Mouse (Mus musculus) mesoderm, embryonic 11.5 days (tissue): Measurements from ENCODE around the gene Ybey.
A peak's percentile ranks its signal among the peaks of the same experiment; 100 is the strongest.

Experiments used
- DNase-seq: peaks from one replicate; pipeline ENCODE4 v3.0.0-alpha.2; 2012; ENCODE audit warnings: low read depth, low spot score

The Ybey gene

DNA sequence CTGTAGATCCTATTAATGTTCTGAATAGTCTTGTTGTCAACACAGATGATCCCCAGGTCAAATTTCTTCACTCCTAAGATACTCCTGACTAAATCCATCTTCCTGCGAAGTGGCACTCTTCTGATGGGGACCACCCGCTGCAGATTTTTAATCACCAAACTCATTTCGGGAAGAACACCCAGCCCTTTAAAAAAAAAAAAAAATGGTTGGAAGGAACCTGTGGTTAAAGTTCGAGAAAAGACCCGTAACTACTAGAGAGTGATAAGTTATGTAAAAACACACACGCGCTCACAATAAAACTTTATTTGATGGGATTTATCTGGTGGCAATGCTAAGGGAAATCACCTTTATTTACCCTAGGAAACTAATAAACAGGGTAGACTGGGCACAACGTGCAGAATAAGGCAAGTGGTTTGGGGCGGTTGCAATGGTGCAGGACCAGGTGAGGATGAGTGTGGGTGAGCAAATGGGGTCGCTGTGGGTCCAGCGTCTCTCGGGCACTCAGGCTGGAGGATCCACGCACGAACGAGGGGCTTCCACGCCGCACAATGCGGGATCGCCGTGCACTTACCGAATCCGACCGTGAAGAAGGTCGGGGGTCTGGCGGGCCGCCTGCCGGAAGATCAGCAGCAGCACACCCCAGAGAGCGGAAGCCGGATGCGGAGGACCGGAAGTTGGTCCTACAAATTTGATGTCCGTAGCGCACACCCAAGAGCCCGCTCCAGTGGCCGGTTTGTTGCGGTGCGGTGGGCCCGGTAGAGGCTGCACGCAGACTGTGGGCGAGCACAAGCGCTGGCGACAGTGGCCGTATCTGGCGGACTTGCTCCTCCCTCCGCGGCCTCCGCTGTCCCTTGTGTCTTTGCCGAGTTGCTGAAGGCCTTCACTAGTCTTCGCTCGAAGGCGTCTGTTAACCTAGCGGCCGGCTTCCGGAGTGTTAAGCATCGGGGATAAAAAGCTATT is at the start of gene Ybey, which contains the start of gene Mcm3ap:
Gene Ybey, minus strand, starts transcription at position 912 of the 960 bp plus-strand sequence.
Gene Mcm3ap, plus strand, starts transcription at position 725 of the 960 bp plus-strand sequence.
- peak; percentile 95 for DNase-seq

DNA sequence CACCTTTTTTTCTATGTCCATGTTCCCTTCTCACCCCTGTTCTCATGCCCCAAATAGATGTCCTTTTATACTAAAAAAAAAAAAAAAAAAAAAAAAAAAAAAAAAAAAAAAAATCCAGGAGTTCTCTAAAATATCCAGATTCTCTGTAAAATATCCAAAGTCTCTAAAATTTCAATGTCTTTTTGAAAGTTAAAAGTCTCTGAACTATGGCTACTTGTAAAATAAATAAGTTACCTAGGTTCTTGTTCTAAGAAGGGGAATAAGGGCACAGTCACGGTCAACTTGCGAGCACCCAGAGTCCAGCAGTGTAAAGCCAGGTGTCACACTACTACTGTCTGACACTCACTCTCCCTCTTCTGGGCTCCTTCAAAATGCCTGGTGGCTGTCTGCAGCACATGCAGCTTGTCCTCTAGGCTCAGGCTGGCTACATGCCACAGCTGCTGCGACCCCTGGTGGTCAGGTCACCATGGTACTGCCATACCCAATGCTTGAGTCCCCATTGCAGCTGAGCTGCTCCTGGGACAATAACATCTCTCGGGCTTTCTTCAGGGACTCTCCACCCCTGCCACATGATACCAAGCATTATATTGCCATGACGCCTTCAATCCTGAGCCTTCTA is 44.2 kb upstream of the Ybey start:
- DNase-seq, result peak; percentile 88

DNA sequence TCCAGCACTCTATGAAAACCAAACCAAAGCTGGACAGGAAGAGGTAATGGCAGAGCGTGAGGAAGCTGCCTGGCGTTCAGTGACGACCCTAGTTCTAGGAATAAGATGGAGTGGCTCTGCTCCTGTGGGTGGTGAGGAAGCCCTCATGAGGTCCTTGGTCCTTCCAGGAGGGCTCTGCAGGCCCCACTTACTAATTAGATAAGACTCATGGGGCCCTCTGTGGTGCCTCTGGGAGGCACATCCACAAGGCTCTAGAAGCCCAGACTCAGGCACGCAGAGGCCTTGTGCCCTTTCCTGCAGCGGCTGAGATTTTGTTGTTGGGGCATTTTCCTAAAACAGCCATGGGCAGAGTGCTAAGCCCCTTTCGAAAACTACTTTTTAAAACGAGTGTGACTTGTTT is 37.0 kb upstream of the Ybey start:
- no peak for DNase-seq

DNA sequence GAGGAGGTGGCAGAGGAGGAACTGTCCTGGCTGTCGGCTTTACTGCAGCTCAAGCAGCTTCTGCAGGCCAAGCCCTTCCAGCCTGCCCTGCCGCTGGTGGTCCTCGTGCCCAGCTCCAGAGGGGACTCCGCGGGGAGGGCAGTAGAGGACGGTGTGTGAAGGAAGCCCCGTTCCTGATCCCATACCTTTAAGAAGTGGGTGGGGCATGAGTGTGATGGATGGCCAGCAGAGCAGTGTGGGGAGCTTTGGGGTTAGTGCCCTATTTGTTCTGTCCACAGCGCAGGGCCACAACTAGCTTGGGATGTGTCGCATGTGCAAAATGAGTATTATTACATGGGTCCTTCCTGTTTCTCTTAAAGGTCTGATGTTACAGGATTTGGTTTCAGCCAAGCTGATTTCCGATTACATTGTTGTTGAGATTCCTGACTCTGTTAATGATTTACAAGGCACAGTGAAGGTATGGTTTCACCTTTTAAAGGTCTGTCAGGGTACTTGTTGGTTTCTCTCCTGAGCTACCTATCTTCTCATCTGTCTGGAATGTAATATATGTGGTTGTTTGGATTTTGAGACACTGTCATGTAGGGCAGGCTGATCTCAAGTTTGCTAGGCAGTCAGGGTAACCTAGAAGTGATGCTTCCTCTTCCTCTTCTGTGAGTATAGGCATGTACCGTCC is 35.5 kb upstream of the Ybey start:
- DNase-seq, result no peak

DNA sequence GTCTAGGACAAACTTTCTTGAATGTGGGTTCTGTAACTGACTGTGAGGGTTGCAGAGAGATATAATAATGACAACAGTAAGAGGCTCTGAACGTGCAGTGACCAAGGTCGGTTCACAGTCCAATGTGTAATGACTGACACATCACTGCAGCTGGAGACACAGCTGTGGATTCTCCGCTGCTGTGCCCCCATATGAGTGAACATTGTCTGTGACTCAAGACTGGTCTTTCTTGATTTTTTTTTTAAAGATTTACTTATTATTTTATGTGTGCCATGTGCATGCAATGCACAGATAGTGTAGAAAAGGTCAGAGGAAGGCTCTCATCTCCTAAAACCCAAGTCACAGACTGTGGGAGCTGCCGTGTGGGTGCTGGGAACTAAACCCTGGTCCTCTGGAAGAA is 28.6 kb upstream of the Ybey start:
- no peak for DNase-seq

DNA sequence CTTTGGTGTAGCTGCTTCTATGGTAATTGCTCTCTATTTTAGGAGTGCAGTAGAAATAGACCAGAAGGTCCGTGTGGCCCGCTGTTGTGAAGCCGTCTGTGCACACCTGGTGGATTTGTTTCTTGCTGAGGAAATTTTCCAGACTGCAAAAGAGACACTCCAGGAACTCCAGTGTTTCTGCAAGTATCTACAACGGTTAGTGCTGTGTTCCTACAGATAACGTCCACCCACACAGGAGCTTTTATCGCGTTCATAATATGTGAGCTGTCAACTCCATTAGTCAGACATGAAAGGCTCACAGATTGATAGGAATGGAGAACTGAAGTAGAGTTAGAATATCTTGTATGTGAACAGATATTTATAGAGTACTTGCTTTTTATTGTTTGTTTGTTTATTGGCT is 27.5 kb upstream of the Ybey start:
- DNase-seq, result no peak

DNA sequence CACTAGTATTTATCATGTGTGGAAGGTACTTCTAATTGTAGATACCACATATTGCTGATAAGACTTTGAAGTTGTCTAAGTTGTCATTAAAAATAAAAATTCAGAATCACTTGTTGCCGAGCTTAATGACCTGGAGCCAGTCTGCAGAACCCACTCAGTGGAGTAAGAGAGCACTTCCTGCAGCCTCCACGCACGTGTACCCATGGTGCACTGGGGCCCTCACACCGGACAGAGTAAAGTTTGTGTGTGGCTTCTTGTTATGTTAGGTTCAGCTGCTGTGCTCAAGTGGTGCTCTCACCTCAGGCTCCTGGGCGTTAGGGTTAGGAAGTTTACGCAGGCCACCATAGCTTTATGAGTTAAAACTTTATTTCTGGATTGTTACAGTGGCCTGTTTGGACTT is 26.6 kb upstream of the Ybey start:
- no peak for DNase-seq

DNA sequence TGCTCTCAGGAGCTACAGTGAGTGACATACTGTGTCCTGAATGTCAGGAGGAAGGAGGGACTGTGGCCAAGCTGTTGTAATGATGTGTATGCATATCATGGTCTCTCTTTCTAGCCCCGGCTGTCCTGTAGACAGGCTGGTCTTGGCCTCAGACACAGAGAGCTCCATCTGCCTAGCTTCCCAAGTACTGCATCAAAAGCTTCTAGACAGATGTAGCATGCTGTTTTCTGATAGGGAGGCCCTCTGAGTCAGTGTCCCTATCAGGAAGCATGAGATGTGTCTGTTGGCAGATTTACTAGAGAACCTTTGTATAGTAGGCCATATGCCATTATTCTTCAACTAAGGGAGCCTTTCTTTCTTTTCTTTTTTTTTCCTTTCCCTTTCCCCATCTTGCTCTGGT is 24.6 kb upstream of the Ybey start:
- DNase-seq, result no peak

DNA sequence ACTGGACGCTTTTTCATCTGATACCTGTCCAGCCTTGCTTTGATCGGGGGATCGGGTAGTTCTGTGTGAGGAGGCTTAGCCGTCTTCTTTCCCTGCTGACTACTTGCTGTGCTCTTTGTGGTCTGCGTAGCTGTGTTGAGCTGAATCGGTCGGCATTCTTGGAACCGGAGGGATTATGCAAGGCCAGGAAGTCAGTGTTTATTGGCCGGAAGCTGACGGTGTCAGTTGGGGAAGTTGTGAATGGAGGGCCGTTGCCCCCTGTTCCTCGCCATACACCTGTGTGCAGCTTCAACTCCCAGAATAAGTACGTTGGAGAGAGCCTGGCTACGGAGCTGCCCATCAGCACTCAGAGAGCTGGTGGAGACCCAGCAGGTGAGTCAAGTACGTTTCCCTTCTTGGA is 20.3 kb upstream of the Ybey start:
- DNase-seq, result no peak

DNA sequence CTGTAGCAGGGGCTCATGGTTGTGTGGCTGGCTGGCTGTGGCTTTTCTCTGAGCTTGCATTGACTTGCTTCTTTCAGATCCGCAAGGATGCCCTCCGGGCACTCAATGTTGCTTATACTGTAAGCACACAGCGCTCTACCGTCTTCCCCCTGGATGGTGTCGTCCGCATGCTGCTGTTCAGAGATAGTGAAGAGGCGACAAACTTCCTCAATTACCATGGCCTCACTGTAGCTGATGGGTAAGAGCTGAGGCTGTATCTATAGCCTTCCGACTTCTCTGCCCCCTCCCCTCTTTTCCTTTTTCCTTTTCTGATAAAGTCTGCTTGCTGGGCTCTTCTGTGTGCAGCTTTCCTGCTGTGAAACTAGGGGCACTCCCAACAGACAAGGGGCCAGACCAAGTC is 19.4 kb upstream of the Ybey start:
- DNase-seq, result no peak

DNA sequence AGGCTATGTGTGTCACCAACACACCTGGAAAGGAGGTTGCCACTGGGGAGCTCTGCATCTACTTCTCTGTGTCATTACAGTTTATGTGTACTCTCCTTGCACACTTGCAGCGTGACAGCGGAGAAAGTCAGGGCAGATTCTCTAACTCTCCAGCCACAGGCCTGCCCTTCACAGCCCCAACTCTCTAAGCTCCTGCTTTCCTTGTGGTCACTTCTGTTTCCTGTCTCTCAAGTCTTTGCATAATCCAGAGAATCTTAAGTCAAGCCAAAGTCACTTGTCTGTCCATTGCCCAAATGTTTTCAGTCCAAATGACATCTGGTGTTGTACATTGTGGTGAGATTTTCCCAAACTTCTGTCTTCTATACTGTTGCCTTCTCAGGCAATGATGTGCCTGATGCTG is 17.4 kb upstream of the Ybey start:
- no peak for DNase-seq

DNA sequence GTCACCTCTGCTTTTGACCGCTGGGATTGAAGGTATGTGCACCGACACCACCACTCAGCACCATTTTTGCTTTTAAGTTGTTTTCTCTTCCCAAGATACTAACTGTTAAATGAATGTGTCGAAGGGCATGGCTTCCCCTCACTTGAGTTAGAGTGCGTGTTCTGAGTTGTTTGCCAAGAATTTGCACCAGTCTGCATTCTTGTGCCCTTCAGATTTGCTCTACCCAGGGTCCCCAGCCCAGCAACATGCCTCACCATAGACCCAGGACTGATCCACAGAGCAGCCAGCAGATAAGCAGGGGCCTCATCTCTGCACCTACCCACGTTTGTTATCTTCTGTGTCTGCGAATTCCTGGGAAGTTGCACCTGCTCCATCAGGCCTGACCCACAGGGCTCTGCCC is 12.6 kb upstream of the Ybey start:
- no peak for DNase-seq

DNA sequence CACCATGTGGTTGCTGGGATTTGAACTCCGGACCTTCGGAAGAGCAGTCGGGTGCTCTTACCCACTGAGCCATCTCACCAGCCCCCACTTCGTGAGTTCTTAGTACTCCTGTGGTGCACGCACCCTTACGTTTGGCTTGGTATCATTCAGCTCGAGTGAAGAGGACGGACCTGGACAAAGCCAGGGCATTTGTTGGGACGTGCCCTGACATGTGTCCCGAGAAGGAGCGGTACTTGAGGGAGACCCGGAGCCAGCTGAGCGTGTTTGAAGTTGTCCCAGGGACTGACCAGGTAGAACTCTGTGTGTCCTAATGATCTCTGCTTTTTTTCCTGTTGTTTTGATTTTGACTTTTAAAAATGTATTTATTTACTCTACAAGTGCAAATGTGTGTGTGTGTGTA is 11.9 kb upstream of the Ybey start:
- DNase-seq, result no peak

DNA sequence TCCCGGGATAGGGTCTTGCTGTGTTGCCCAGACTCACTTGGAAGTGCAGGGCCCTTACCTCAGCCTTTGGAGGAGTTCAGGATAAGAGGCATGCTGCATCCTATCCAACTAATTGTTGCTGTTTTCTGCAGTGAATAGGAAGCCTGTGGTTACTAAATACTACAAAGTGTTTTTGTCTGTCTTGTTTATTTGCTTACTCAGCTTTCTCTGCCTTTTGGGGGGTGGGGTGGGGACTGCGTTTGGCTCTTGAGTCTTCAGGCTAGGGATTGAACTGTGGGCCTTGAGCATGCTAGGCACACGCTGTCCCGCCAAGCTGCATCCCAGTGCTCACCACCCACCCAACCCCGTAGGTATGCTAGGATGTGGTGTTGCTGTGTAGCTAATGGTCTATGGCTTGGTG is 4.8 kb upstream of the Ybey start:
- DNase-seq, result no peak

DNA sequence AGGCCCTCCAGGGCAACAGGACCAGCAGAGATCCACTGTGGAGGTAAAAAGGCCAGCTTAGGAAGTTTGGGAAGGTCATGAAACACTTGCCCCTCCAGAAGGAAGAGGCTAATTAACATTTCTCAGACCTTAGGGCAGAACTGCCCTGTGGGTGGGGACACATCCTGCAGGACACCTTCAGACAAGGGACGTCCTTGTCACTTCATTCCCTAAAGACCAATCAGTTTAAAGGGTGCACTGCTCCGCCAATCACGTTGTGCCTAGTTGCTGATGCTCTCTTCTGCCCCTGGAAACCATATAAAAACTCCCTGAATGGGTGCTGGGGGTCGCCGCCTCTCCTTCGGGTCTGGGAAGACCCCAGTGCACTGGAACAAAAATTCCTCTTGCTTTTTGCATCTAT is 6.2 kb downstream of the Ybey start:
- no peak for DNase-seq

DNA sequence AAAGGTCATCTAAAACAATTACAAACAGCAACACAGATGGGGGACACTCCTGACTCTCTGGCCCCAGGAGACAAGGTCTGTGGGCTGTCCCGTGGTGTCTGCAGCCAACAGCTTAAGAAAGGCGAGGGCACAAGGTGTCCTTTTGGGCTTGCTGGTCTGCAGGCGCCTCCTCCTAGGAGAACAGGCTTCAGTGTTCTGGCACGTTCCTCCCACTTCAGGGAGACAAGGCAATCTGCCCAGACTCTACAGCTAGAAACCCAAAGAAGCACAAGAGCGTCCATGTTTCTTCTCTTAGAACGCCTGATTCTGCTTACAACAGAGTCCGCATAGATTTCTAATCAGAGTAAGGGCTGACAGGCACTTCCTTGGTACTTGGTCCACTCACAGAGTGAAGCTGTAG is 6.6 kb downstream of the Ybey start:
- no peak for DNase-seq

DNA sequence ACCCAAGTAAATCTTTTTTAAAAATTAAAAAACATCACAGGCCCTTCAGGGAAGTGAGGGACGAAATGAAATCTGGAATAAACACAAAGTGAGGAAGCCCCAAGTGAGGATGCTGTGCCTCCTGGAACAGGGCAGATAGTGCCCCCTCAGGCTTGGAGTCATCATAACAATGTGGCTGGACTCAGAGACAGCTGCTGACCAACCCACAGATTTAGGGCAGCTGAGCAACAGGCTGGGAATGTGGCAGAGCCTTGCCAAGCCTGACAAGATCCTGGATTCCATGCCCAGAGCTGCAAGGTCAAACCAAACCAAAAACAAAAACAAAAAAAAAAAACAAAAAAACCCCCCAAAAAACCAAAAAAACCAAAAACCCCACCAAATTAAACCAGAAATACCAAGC is 7.7 kb downstream of the Ybey start:
- no peak for DNase-seq

DNA sequence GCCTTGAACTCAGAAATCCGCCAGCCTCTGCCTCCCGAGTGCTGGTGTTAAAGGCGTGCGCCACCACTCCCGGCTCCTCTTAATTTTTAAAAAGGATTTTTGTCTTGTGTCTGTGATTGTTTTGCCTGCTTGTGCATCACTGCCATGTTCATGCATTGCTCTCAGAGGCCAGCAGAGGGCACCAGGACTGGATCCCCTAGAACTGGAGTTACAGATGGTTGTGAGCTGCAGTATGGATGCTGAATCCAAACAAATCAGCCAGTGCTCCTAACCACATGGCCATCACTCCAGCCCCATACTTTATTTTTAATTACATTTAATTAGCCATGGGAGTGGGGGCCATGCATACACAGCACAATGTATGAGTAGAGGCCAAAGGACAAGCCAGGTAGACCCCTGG is 13.6 kb downstream of the Ybey start:
- peak; percentile 57 for DNase-seq

DNA sequence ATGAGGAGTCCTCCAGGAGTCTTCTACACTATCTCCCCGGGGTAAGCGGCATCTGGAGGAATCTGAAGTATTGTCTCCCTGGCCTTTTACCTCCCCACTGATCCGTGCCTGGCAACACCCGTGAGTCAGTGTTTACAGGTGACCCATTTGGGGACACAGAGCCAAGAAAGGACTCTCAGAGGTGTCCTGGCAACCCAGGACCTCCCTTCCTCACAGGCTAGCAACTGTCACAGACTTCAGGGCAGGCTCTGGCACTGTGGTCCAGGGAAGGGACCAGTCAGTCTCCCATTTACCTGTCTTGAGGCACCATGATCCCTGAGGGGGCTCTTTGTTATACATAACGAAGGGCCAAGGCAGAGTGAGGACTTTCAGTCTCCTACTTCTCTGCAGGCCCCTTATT is 20.1 kb downstream of the Ybey start, which contains the start of gene 2610028H24Rik:
Gene 2610028H24Rik, plus strand, starts transcription at position 231 of the 400 bp plus-strand sequence.
- no peak for DNase-seq

DNA sequence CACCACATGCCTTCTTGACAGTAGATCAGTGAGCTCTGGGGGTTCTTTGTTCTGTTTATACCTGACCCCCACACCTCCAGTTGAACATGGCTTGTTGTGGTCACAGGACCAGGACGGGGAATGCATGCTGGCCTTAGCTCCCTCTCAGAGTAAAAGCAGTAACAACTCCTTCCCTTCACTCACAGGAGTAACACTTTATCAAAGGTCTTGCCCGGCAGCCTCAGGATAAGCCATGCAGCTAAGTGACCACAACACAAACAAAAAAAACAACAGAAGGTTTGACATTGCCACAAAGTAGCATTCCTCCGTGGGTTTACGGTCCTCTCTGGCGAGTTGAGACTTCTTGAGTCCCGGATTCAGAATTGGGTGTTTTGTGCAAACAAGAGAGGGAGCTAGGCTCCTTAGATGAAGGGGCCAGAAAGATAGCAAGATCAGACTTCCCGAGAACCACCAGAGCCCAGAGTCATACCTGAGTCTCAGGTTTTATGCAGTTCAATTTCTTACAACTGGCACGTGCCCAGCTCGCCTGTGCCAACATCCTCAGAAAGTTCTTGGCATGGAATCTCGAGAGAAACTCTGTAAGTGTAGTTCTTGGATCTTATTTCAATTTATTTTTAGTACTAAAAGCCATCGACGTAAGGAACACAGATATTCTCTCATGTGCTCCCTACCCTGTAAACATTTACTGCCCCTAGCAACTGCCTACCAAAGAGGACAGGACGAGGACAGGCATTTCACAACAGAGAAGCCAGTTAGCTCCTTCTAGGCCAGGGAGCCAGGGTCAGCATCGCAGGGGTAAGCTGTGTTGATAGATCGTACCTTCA is 21.3 kb downstream of the Ybey start:
- DNase-seq, result no peak

DNA sequence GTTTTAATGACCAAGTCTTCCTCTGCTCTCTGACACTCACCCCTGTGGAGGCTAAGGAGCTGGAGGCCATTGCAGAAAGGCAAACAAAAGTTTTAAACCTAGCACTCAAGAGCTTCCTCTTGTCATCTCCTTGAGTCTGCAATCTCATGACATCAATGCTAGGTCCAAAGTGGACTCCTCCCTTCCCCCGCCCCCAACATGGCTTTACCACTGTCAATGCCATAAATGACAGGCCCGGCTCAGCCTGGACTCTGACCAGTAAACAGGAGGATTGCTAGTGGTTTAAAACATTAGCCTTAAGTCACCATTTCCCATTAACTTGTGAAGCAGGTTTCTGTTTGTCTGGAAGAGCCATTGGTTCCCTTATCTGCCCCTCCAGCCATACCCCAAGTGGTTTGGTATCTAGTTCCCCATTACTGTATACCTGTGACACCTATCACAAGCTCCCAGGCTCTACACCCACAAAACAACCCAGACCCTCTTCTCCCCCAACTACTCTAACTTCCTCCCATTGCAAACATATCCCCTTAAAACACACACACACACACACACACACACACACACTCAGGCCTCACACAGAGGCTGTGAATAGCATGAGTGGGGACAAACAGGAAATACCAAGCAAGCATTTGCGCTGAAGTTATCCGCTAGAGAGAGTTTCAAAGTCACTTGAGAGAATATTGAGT is 22.8 kb downstream of the Ybey start:
- no peak for DNase-seq
